Mouse (Mus musculus) G1E (cell line): ENCODE measurements around the gene Hoxa7.

Experiments
- CTCF ChIP-seq: IDR thresholded peaks from 2 replicates; pipeline ENCODE4 v1.5.1; 2012; ENCODE audit warnings: low read depth, low read length, inconsistent platforms, mixed read lengths
- GATA1 ChIP-seq: IDR thresholded peaks from 2 replicates; pipeline ENCODE4 v1.6.1; 2012; ENCODE audit warnings: borderline replicate concordance, low read length, inconsistent platforms, mixed read lengths
- GATA2 ChIP-seq: IDR thresholded peaks from 2 replicates; pipeline ENCODE4 v1.6.1; 2012; ENCODE audit warnings: low read depth, low read length, inconsistent platforms, borderline replicate concordance
- POLR2AphosphoS5 ChIP-seq: IDR thresholded peaks from 2 replicates; pipeline ENCODE4 v1.6.1; 2012; ENCODE audit warnings: low read depth, low read length, inconsistent platforms; ENCODE audit not compliant: insufficient replicate concordance
- TAL1 ChIP-seq: conservative IDR thresholded peaks from 2 replicates; pipeline ENCODE4 v1.6.1; 2012; ENCODE audit warnings: low read depth, low read length, inconsistent platforms, mixed read lengths

DNA sequence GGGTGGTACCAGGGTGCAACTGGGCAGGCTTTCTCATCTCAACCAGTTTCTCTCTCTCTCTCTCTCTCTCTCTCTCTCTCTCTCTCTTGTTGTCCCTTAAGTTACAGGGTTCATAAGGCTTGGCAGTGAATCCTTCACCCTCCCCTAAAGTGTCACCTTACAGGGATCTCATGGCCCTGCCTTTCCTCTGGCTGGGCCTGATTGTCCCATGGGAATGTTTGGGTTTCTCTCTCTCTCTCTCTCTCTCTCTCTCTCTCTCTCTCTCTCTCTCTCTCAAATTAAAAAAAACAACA, 14.0 kb downstream of the Hoxa7 start:
- TF ChIP-seq CTCF: no peak
- no peak for TF ChIP-seq TAL1
- no peak for TF ChIP-seq GATA1
- TF ChIP-seq GATA2: no peak
- TF ChIP-seq POLR2AphosphoS5: no peak
